Mouse (Mus musculus) cortical plate, adult 2 months (tissue): ENCODE data around the gene Dhrs2.

Experiments
- CTCF ChIP-seq: fragments of 200-500 bp; IDR thresholded peaks from 2 replicates; pipeline ENCODE4 v1.5.1; 2011; ENCODE audit warnings: mild to moderate bottlenecking, control low read depth, low read length; ENCODE audit not compliant: insufficient read depth; ENCODE audit errors: extremely low read depth
- POLR2A ChIP-seq: fragments of 200-500 bp; IDR thresholded peaks from 2 replicates; pipeline ENCODE4 v1.6.1; 2011; ENCODE audit warnings: mild to moderate bottlenecking, low read length, control low read depth; ENCODE audit not compliant: insufficient read depth; ENCODE audit errors: extremely low read depth

- no peak for TF ChIP-seq CTCF
- no peak for TF ChIP-seq POLR2A
Observed at GRCm38 (mm10) chr14:55188491-55188890, 33.3 kb upstream of the Dhrs2 start.
